Mouse (Mus musculus) midbrain, embryonic 12.5 days (tissue): ENCODE measurements around the gene Rps3. TPM values are rescaled to one million over a fixed set of nuclear protein-coding genes. Genes with fewer than 3 reads are reported as not detected.

ENCODE experiments used
- ATAC-seq: fragments of 200-750 bp; cut with Nextera tagmentation; 2 replicates; pipeline ENCODE4 v1.8.0; 2017; ENCODE audit warnings: low read depth, moderate TSS enrichment, moderate library complexity; ENCODE audit not compliant: low FRiP score
- H3K27ac ChIP-seq: fragments of 300-500 bp; sonication (generic); replicated peaks from 2 replicates; pipeline ENCODE4 v1.5.1; 2016; ENCODE audit warnings: mild to moderate bottlenecking
- H3K27me3 ChIP-seq: fragments of 300-500 bp; sonication (generic); 2 replicates; pipeline ENCODE4 v1.6.1; 2016; ENCODE audit warnings: mild to moderate bottlenecking
- H3K36me3 ChIP-seq: fragments of 300-500 bp; sonication (generic); 2 replicates; pipeline ENCODE4 v1.6.1; 2016
- H3K4me1 ChIP-seq: fragments of 300-500 bp; sonication (generic); 2 replicates; pipeline ENCODE4 v1.6.1; 2016
- H3K4me2 ChIP-seq: fragments of 300-500 bp; sonication (generic); replicated peaks from 2 replicates; pipeline ENCODE4 v1.6.1; 2016; ENCODE audit warnings: mild to moderate bottlenecking, moderate library complexity
- H3K4me3 ChIP-seq: fragments of 300-500 bp; sonication (generic); 2 replicates; pipeline ENCODE4 v1.5.1; 2016; ENCODE audit warnings: mild to moderate bottlenecking
- H3K9ac ChIP-seq: fragments of 300-500 bp; sonication (generic); replicated peaks from 2 replicates; pipeline ENCODE4 v1.6.1; 2016; ENCODE audit warnings: mild to moderate bottlenecking, moderate library complexity
- H3K9me3 ChIP-seq: fragments of 300-500 bp; sonication (generic); 2 replicates; pipeline ENCODE4 v1.6.1; 2016; ENCODE audit warnings: mild to moderate bottlenecking
- WGBS: fragments of 180-500 bp; shearing (Covaris S2); methylation state at CpG from one replicate; pipeline ENCODE4 v1.1.7; 2016; 5-methylcytosine and 5-hydroxymethylcytosine counted together
- polyA plus RNA-seq: library from polyadenylated mRNA; unstranded; fragments of >200 nt; fragmentation: Nextera tagmentation; extraction: Ambion mirVana; gene quantifications from 2 replicates; pipeline ENCODE4 v1.2.1, GENCODE M21; 2016

Rps3 gene
- polyA plus RNA-seq, 1 experiment from 2014 or later: 555 TPM

DNA sequence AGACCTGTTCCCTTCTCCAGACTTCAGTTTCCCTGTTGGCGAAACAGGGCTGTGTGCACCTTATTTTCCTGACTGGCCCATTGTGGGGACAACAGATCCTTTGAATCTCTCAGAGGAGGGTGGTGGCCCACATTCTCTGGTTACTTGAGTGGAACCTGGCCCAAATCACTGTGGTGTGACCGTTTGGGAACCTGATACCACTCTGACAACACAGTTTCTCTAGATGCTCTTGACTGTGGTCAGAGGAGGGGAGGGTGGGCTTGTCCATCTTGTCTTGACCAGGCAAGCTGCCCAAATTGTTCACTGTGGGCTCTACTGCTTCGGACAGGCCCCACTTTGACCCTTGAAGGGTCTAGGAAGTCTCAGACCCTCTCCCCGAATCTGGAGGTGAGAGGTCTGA lies 29.5 kb downstream of the Rps3 start:
- Histone ChIP-seq H3K27ac (no peak overlapping the region), H3K4me1 (peaks cover 16% of the 10 kb centered on the region)

DNA sequence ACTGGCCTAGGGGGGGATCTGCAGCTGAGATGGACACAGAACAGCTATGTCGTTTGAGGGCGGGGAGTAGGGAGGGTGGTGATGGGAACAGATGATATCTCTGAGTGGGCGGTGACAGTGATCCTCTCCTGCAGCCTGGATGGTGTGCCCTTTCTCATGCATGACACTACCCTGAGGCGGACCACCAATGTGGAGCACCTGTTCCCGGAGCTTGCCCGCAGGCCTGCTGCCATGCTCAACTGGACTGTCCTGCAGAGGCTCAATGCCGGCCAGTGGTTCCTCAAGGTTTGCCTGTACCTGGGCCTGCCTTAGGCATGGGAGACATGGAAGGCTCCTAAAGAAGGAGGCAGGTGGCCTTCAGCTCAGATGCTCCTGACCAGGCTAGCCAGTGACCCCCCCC lies 30.7 kb downstream of the Rps3 start:
- Histone ChIP-seq H3K4me2 (no peak overlapping the region), H3K4me1 (peaks cover 22% of the 10 kb centered on the region), H3K9me3 (no peaks in the 10 kb centered on the region), H3K36me3 (peaks cover 8% of the 10 kb centered on the region; the same call in 1 of the 2 replicates), H3K4me3 (no peak overlapping the region), H3K27me3 (no peaks in the 10 kb centered on the region), H3K9ac (no peak overlapping the region), H3K27ac (no peak overlapping the region)
- WGBS: 95% methylated on average over 7 of the region's 7 CpGs
- no peak for ATAC-seq

More for the DNA sequence above, 29.5 kb downstream of the Rps3 start:
- 80% methylated on average over 4 of the region's 4 CpGs for WGBS
- no peak overlapping the region for H3K9ac ChIP-seq
- no peaks in the 10 kb centered on the region for H3K9me3 ChIP-seq
- H3K4me2 ChIP-seq: no peak overlapping the region
- ATAC-seq: no peak
- H3K4me3 ChIP-seq: no peak overlapping the region
- H3K27me3 ChIP-seq: no peaks in the 10 kb centered on the region
- peaks cover 16% of the 10 kb centered on the region; the same call in 1 of the 2 replicates for H3K36me3 ChIP-seq

DNA sequence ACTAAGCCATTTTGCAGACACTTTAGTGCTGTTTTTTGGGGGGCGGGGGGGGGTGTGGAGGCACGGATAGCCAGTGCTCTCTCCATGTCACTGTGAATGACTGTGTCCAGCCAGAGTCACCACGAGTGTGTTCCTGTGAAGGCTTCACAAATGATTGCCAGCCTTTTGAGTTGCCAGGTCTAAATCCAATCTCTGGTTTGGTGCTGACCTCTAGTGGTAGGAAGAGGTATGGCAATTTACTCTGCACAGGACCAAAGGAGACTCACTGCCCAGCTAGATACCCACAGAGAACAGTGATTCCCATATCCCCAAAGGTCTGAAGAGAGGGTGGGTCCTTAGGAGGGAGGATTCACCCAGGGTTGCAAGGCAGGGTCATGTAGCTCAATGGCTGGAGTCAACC lies 32.8 kb downstream of the Rps3 start:
- no peaks in the 10 kb centered on the region for H3K36me3 ChIP-seq
- no peak overlapping the region for H3K27ac ChIP-seq
- no peak overlapping the region for H3K9ac ChIP-seq
- H3K4me1 ChIP-seq: peaks cover 29% of the 10 kb centered on the region
- no peak overlapping the region for H3K4me2 ChIP-seq
- WGBS: 3% methylated on average over 3 of the region's 3 CpGs
- H3K9me3 ChIP-seq: no peaks in the 10 kb centered on the region
- ATAC-seq: peak; percentile 63
- H3K27me3 ChIP-seq: no peaks in the 10 kb centered on the region
- H3K4me3 ChIP-seq: no peak overlapping the region

DNA sequence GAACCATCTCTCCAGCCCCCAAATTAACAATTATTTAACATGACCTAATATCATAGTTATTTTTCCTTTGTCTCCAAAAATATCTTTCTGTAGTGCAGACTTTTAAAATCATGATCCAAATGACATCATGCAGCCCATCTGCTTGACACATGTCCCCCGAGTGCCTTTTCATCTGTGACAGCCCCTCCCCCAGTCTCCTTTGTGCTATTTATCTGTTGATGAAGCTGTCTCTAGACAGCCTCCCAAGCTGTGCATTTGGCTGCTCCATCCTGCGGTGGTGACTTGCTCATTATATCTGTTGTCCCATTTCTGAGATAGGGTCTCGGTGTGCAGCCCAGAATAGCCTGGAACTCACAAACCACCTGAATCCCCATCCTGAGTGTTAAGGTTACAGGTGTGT lies 33.8 kb downstream of the Rps3 start:
- Histone ChIP-seq H3K4me1 (peaks cover 32% of the 10 kb centered on the region), H3K9me3 (no peaks in the 10 kb centered on the region)

DNA sequence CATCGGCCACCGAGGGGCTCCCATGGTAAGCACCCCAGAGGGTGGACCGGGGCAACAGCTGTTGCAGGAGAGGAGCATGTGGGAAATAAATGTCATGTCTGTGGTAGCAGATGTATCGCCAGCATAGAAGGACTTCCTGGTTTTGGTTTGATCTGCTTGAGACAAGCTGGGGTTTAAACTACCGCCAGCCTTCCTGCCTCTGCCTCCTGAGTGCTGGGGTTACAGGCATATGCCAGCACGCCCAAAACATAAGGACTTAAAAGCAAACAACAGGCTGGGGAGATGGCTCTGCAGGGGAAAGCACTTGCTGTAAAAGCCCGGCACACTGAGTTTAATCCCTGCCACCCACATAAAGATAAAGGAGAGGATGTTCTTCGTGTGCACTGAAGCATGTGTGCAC lies 34.5 kb downstream of the Rps3 start:
- Histone ChIP-seq H3K4me1 (peaks cover 32% of the 10 kb centered on the region), H3K27me3 (no peaks in the 10 kb centered on the region), H3K9me3 (no peaks in the 10 kb centered on the region), H3K4me2 (no peak overlapping the region), H3K27ac (peak overlapping the region; percentile 30; the same call in 1 of the 2 replicates), H3K9ac (no peak overlapping the region), H3K4me3 (no peak overlapping the region), H3K36me3 (0 out of 2 replicates have a peak, but pooled peaks cover 6% of the 10 kb centered on the region)
- 50% methylated on average over 8 of the region's 8 CpGs for WGBS
- ATAC-seq: no peak

More for the DNA sequence above, 33.8 kb downstream of the Rps3 start:
- no peak for ATAC-seq
- Histone ChIP-seq H3K4me2 (no peak overlapping the region), H3K9ac (no peak overlapping the region), H3K36me3 (0 out of 2 replicates have a peak, but pooled peaks cover under 1% of the 10 kb centered on the region), H3K27ac (0 out of 2 replicates have a peak overlapping the region, but pooled peaks have one; percentile 25), H3K4me3 (no peak overlapping the region), H3K27me3 (no peaks in the 10 kb centered on the region)
- WGBS: 35% methylated on average over 3 of the region's 3 CpGs

DNA sequence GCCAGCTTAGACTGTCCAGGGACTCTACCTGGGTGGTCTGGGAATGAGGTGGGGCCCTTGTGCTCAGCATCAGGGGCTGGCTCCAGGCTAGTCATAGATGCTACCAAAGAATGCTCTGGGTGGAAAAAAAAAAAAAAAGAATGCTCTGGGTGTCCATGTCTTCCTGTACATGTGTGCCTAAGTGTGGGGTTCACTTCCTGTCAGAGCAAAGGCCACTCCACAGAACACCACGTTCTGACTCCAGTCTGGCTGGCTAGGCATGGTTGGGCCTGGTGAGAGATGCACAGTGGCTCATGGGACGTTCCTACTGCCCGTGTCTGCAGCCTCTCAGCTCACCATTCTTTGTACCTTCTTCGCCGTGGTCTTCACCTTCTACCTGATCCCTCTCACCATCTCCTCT lies 34.9 kb downstream of the Rps3 start:
- ATAC-seq: no peak
- Histone ChIP-seq H3K27me3 (no peaks in the 10 kb centered on the region), H3K9me3 (no peaks in the 10 kb centered on the region), H3K4me3 (no peak overlapping the region), H3K36me3 (0 out of 2 replicates have a peak, but pooled peaks cover 6% of the 10 kb centered on the region), H3K27ac (peak overlapping the region; percentile 30; the same call in 1 of the 2 replicates), H3K4me1 (peaks cover 32% of the 10 kb centered on the region), H3K9ac (no peak overlapping the region), H3K4me2 (no peak overlapping the region)
- 73% methylated on average over 5 of the region's 5 CpGs for WGBS

DNA sequence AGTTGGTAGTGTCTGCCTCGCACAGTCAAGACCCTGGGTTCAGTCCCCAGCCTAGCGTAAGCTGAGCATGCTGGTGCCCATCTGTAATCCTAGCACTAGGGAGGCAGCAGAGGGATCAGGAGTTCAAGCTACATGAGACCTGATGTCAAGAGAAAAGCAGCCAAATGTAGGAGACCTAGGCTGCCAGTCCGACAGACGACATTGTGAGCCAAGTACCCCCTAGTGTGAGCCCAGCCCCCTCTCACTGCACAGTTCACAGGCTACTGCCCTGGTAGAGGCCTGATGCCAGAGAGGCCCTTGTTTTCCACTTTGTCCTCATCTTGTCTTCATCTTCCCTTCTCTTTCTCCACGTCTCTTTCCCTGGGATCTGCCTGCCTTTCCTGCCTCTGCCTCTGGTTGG lies 36.2 kb downstream of the Rps3 start:
- Histone ChIP-seq H3K36me3 (0 out of 2 replicates have a peak, but pooled peaks cover 6% of the 10 kb centered on the region), H3K4me3 (no peak overlapping the region), H3K27me3 (no peaks in the 10 kb centered on the region), H3K4me1 (peaks cover 32% of the 10 kb centered on the region), H3K4me2 (no peak overlapping the region), H3K27ac (no peak overlapping the region), H3K9ac (no peak overlapping the region), H3K9me3 (no peaks in the 10 kb centered on the region)
- WGBS: 48% methylated on average over 5 of the region's 5 CpGs
- no peak for ATAC-seq

DNA sequence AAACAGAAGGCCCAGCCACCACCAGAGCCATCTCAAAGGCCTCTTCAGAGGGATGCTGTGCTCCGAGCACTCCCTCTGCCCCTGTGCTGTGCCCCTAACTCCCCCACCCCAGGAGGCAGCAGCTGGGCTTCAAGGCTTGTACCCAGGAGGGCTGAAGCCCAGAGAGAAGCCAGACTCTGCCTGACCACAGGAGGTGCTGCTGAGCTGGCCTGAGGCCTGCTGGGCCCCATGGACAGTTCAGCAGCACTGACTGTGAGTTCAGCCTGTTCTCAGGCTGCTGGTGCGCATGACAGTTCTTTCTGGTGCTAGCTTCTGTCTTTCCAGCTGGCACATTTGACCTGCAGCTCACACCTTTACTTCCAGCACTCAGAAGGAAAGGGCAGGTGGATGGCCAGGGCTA lies 37.7 kb downstream of the Rps3 start:
- 54% methylated on average over 2 of the region's 2 CpGs for WGBS
- Histone ChIP-seq H3K27ac (0 out of 2 replicates have a peak overlapping the region, but pooled peaks have one; percentile 12), H3K9ac (no peak overlapping the region)

DNA sequence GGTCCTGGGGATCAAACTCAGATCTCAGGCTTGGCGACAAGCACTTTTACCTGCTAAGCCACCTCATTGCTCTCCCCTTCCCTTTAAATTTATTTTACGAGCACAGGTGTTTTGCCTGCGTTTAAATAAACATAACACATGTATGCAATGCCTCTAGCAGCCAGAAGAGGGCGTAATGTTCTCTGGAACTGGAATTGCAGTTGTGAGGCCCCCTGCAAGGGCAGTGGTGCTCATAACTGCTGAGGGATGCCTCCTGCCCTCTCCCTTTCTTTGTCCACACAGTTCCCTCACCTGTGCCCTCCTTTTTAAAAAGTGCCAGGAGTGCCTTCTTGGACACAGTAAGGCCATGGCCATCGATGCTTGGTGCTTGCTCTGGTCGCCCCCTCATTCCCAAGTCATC lies 39.5 kb downstream of the Rps3 start:
- 67% methylated on average over 6 of the region's 6 CpGs for WGBS
- Histone ChIP-seq H3K9ac (no peak overlapping the region), H3K27me3 (no peaks in the 10 kb centered on the region), H3K4me2 (no peak overlapping the region), H3K4me1 (peaks cover 27% of the 10 kb centered on the region), H3K4me3 (no peak overlapping the region), H3K9me3 (no peaks in the 10 kb centered on the region), H3K27ac (no peak overlapping the region), H3K36me3 (0 out of 2 replicates have a peak, but pooled peaks cover 6% of the 10 kb centered on the region)
- no peak for ATAC-seq

More for the DNA sequence above, 37.7 kb downstream of the Rps3 start:
- Histone ChIP-seq H3K27me3 (no peaks in the 10 kb centered on the region), H3K9me3 (no peaks in the 10 kb centered on the region), H3K36me3 (0 out of 2 replicates have a peak, but pooled peaks cover 6% of the 10 kb centered on the region), H3K4me2 (no peak overlapping the region), H3K4me1 (peaks cover 43% of the 10 kb centered on the region), H3K4me3 (no peak overlapping the region)
- ATAC-seq: no peak

DNA sequence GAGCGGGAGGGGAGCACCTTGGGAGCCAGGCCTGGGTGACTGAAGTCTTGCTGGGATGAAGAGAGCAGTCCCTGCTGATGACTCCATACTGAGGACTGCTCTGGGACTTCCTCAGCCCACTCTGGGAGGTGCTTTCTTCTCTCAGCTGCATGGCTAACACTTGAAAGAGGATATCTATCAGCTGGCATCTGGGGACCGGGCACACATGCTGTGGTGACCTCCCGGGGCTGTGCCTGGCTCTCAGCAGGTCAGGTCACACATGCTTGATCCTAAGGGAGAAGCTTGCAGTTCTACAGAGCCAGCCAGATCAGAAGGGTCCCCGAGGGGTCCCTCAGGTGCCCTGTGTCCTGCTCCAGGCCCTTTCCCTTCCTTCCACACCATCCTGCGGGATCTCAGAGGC lies 40.4 kb downstream of the Rps3 start:
- no peak overlapping the region for H3K27ac ChIP-seq
- no peak for ATAC-seq
- no peak overlapping the region for H3K4me3 ChIP-seq
- no peaks in the 10 kb centered on the region for H3K9me3 ChIP-seq
- no peak overlapping the region for H3K9ac ChIP-seq
- no peaks in the 10 kb centered on the region for H3K27me3 ChIP-seq
- H3K4me2 ChIP-seq: no peak overlapping the region
- WGBS: 67% methylated on average over 5 of the region's 5 CpGs
- peaks cover 23% of the 10 kb centered on the region for H3K4me1 ChIP-seq
- H3K36me3 ChIP-seq: 0 out of 2 replicates have a peak, but pooled peaks cover 6% of the 10 kb centered on the region

DNA sequence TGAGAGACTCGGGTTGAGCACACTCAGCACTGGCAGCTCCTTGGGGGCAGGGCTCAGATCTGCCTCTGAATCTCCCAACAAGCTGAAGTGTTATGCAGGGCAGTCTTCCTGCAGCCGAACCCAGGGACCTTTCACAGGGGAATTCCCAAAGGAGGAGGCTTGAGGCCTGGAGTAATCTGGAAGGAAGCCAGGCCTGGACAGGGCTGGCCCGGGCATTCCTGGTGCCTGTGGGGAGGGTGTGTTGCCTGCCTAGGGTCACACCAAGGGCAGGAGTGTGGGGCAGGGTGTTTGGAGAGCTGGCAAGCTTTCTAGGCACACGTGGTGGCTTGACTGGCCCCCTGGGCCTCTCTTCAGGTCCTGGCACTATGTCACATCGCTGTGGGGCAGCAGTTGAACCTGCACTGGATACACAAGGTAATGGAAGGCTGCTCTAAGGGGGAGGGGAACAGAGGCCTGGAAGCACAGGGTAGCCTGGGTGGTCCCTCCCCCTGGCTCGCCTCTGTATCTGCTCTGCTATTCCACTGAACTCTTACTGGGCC lies 41.9 kb downstream of the Rps3 start:
- H3K9ac ChIP-seq: no peak overlapping the region
- H3K27ac ChIP-seq: 0 out of 2 replicates have a peak overlapping the region, but pooled peaks have one; percentile 4
- no peaks in the 10 kb centered on the region for H3K27me3 ChIP-seq
- H3K4me1 ChIP-seq: peaks cover 23% of the 10 kb centered on the region
- ATAC-seq: no peak
- 0 out of 2 replicates have a peak, but pooled peaks cover 6% of the 10 kb centered on the region for H3K36me3 ChIP-seq
- 31% methylated on average over 6 of the region's 6 CpGs for WGBS
- H3K4me2 ChIP-seq: no peak overlapping the region
- H3K4me3 ChIP-seq: no peak overlapping the region
- no peaks in the 10 kb centered on the region for H3K9me3 ChIP-seq

DNA sequence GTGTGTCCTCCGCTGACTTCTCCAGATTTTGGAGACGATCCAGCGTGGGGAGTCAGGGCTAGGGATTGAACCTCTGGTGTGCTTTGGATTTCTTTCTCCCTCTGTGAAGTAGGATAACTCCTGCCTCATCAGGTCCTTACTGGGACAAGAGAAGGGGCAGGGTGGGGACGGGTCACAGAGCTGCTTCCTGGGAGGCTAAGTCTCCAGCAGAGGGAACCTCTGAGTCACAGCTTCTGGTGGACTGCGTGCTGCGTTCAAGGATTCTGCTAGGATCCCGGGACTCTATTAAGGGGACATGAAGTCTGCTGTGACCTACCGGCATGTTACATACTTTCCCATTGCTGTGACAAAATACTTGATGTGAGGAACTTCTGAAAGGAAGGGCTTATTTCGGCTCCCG lies 44.7 kb downstream of the Rps3 start:
- Histone ChIP-seq H3K4me1 (peaks cover 40% of the 10 kb centered on the region), H3K4me2 (no peak overlapping the region), H3K27ac (no peak overlapping the region), H3K27me3 (peaks cover 4% of the 10 kb centered on the region), H3K4me3 (no peak overlapping the region), H3K9ac (no peak overlapping the region), H3K36me3 (no peaks in the 10 kb centered on the region), H3K9me3 (no peaks in the 10 kb centered on the region)
- 67% methylated on average over 10 of the region's 10 CpGs for WGBS
- no peak for ATAC-seq
